Mouse (Mus musculus) heart, embryonic 10.5 days (tissue): ENCODE results near the gene Gsg1. TPM values are rescaled to one million over a fixed set of nuclear protein-coding genes. Genes with fewer than 3 reads are reported as not detected.

Experiments
- DNase-seq: peaks from one replicate; pipeline ENCODE4 v3.0.0-alpha.2; 2017; ENCODE audit warnings: low spot score
- H3K27ac ChIP-seq: fragments of 300-500 bp; sonication (generic); 2 replicates; pipeline ENCODE4 v1.5.1; 2016; ENCODE audit warnings: mild to moderate bottlenecking
- H3K27me3 ChIP-seq: fragments of 300-500 bp; sonication (generic); 2 replicates; pipeline ENCODE4 v1.6.1; 2016; ENCODE audit warnings: mild to moderate bottlenecking; ENCODE audit not compliant: poor library complexity, insufficient read depth, severe bottlenecking
- H3K36me3 ChIP-seq: fragments of 300-500 bp; sonication (generic); 2 replicates; pipeline ENCODE4 v1.6.1; 2016; ENCODE audit warnings: mild to moderate bottlenecking, moderate library complexity
- H3K4me1 ChIP-seq: fragments of 300-500 bp; sonication (generic); 2 replicates; pipeline ENCODE4 v1.6.1; 2016; ENCODE audit warnings: mild to moderate bottlenecking
- H3K4me3 ChIP-seq: fragments of 300-500 bp; sonication (generic); 2 replicates; pipeline ENCODE4 v1.5.1; 2016; ENCODE audit warnings: mild to moderate bottlenecking, moderate library complexity
- H3K9me3 ChIP-seq: fragments of 300-500 bp; sonication (generic); 2 replicates; pipeline ENCODE4 v1.6.1; 2016; ENCODE audit warnings: mild to moderate bottlenecking, moderate library complexity
- WGBS: fragments of 180-500 bp; shearing (Covaris S2); methylation state at CpG from one replicate; pipeline ENCODE4 v1.1.7; 2016; 5-methylcytosine and 5-hydroxymethylcytosine counted together
- polyA plus RNA-seq: library from polyadenylated mRNA; unstranded; fragments of >200 nt; fragmentation: Nextera tagmentation; extraction: Ambion mirVana; gene quantifications from 2 replicates; pipeline ENCODE4 v1.2.1, GENCODE M21; 2016

Gene Gsg1
- polyA plus RNA-seq, 1 experiment from 2014 or later = 3.9 TPM

DNA sequence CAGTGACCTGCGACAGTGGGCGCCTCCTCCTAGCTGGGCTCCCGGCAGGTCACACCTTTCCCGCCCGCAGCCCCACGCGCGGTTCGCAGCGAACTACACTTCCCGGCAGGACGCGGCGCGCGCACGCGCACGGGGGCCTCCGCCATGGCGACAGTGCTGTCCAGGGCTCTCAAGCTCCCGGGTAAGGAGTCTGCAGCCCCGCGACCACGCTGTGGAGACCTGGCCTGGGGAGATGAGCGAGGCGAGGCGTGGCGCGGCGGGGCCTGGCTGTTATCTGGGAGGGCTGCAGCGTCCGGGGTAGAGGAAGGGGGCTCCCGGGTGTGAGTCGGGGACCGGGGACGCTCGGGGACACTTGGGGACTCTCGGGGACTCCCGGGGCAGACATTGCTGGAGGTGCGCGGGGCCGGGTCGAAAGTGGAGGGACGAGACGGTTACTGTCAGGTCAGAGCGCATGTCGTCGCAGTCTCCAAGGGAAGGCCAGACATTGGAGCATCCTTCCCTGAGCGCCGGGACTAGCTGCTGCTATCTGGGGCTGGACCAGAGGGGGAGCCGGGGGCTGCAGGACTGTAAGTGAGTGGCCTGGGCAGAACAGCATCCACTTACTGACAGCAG, 56.1 kb downstream of the Gsg1 start, which contains the start of the genes Fam234b and Hebp1:
Gene Fam234b (plus strand): TSS at position 57 of the 612 bp plus-strand sequence.
Gene Hebp1 (minus strand): TSS at position 102 of the 612 bp plus-strand sequence.
- DNase-seq = peak; percentile 92
- peak within 1 kb of the TSS; percentile 94 for H3K27ac ChIP-seq
- H3K4me1 ChIP-seq = peaks cover 20% of the 10 kb centered on the region
- H3K4me3 ChIP-seq = peak within 1 kb of the TSS; percentile 97
- no peaks in the 10 kb centered on the region for H3K9me3 ChIP-seq
- H3K36me3 ChIP-seq = no peaks in the 10 kb centered on the region
- WGBS = under 1% methylated on average over 52 of the region's 52 CpGs
- peaks cover 14% of the 10 kb centered on the region; the same call in 1 of the 2 replicates for H3K27me3 ChIP-seq

DNA sequence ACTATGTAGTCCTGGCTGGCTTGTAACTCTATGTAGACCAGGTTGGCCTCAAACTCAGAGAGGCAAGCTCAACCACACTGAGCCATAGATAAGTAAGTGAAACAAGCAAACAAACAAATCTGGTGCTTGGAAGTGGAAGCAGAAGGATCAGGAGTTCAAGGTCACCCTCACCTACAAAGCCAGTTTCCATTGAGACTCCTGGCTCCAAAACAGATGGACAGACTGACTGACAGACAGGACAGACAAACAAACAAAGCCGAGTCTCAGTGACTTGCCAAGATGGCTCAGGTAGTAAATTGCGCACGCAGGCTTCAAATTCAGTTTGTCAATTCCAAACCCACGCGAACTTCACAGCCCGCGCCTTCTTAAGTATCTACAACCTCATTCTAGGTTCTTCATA, 56.7 kb downstream of the Gsg1 start:
- Histone ChIP-seq H3K27me3 (peaks cover 14% of the 10 kb centered on the region; the same call in 1 of the 2 replicates), H3K36me3 (no peaks in the 10 kb centered on the region), H3K4me3 (peak overlapping the region; percentile 97), H3K9me3 (no peaks in the 10 kb centered on the region), H3K4me1 (peaks cover 20% of the 10 kb centered on the region), H3K27ac (peak overlapping the region; percentile 94)
- 24% methylated on average over 7 of the region's 7 CpGs for WGBS
- no peak for DNase-seq

DNA sequence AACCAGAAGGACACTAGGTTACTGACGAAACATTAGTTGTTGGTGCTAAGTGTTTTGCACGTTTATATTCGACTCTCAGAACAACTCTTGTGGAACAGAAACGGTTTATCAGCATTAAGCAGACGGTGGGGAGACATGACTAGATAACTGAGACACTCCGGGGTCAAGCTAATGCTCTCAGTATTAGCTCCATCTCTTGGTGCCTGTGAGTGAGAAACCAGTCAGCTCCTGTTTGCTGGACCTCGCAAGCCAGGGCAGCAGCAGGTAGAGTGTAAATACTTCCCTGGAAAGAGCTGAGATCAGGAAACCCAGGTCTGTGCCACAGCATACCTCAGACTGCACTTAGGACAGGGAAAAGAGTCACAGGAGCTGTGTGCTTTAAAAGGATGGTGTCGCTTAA, 57.4 kb downstream of the Gsg1 start:
- H3K27ac ChIP-seq = peak overlapping the region; percentile 94; the same call in 1 of the 2 replicates
- no peak for DNase-seq
- WGBS = 38% methylated on average over 8 of the region's 8 CpGs
- H3K36me3 ChIP-seq = no peaks in the 10 kb centered on the region
- peak overlapping the region; percentile 97; the same call in 1 of the 2 replicates for H3K4me3 ChIP-seq
- peaks cover 15% of the 10 kb centered on the region; the same call in 1 of the 2 replicates for H3K27me3 ChIP-seq
- peaks cover 20% of the 10 kb centered on the region for H3K4me1 ChIP-seq
- H3K9me3 ChIP-seq = no peaks in the 10 kb centered on the region

DNA sequence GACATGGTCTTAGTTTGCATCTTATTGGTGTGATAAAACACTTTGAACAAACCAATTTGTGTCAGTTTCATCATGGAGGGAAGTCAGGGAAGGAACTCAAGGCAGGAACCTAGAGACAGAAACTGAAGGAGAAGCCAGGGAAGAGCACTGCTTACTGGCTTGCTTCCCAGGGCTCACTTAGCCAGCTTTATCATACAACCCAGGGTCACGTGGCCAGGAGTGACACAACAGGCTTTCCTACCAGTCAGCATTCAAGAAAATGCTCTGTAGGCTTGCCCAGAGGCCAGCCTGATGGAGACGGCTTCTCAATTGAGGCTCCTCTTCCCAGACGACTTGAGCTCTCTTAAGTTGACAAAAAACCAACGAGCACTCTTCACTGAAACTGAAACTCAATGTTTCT, 59.2 kb downstream of the Gsg1 start:
- DNase-seq = no peak
- H3K36me3 ChIP-seq = no peaks in the 10 kb centered on the region
- no peaks in the 10 kb centered on the region for H3K9me3 ChIP-seq
- 66% methylated on average over 4 of the region's 4 CpGs for WGBS
- H3K27ac ChIP-seq = no peak overlapping the region
- H3K27me3 ChIP-seq = peaks cover 15% of the 10 kb centered on the region; the same call in 1 of the 2 replicates
- H3K4me3 ChIP-seq = no peak overlapping the region
- peaks cover 20% of the 10 kb centered on the region for H3K4me1 ChIP-seq

DNA sequence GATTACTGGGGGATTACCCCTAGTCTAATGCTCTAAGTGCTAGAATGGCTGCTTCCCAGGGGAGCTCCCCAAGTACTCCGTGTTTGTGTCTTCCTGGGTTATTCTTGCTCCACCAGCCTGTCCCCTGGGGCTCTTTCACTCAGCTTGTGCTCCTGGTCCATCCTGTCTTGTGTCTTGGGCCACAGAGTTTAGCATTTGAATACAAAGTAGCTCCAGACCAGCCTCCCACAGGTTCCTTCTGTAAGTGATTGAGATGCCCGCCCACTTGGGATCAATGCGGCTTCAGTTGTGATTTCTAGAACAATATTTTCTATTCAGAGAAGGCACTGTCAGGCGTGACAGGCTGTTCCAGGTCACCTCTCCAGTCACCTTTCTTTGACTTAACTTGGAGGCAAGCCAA, 60.4 kb downstream of the Gsg1 start:
- H3K4me1 ChIP-seq = peaks cover 20% of the 10 kb centered on the region
- H3K27ac ChIP-seq = no peak overlapping the region
- H3K4me3 ChIP-seq = no peak overlapping the region
- H3K36me3 ChIP-seq = no peaks in the 10 kb centered on the region
- DNase-seq = no peak
- H3K27me3 ChIP-seq = peaks cover 8% of the 10 kb centered on the region; the same call in 1 of the 2 replicates
- 59% methylated on average over 4 of the region's 4 CpGs for WGBS
- no peaks in the 10 kb centered on the region for H3K9me3 ChIP-seq

DNA sequence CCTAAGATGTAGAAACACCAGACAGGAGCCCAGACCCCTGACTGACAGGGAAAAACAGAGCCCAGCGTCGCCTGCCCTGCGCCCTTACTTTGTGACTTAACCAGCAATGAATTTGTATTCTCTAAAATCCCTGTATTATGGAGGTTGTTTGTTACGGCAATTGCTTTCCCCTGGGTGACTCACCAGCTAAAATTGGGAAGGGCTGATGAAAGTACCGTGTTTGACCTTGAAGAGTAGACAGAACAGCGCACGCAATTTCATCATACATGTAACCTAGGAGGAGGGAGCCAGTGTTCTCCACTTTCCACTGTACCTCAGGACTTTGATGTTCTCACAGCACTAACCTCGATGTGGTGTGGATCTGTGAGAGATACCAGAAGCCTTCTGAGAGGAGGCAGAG, 61.2 kb downstream of the Gsg1 start:
- DNase-seq = no peak
- peaks cover 14% of the 10 kb centered on the region for H3K4me1 ChIP-seq
- no peak overlapping the region for H3K27ac ChIP-seq
- H3K27me3 ChIP-seq = peaks cover 8% of the 10 kb centered on the region; the same call in 1 of the 2 replicates
- no peak overlapping the region for H3K4me3 ChIP-seq
- WGBS = 71% methylated on average over 8 of the region's 8 CpGs
- H3K36me3 ChIP-seq = no peaks in the 10 kb centered on the region
- H3K9me3 ChIP-seq = no peaks in the 10 kb centered on the region

DNA sequence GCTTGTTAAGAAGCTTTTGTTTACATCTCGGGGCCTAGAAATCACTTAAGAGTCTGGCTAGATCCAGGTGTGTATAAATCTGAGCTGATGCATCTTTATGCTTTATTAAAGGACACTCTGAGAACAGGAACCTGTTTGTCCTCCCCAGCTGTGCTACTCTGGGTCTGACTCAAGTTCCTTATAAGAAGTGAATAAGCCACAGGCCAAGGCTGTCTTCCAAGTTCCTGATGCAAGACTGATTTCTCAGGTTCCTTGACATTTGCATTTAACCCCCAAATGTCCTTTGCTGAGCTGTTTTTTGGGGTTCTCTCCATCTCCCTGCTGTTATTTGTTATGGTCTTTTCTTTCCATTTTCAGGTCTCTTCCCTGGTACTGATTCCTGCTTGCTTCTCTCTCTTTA, 62.2 kb downstream of the Gsg1 start:
- no peak for DNase-seq
- H3K4me1 ChIP-seq = peaks cover 12% of the 10 kb centered on the region
- no peaks in the 10 kb centered on the region for H3K36me3 ChIP-seq
- WGBS = 83% methylated on average over 1 of the region's 1 CpGs
- no peaks in the 10 kb centered on the region for H3K9me3 ChIP-seq
- peaks cover 8% of the 10 kb centered on the region; the same call in 1 of the 2 replicates for H3K27me3 ChIP-seq
- H3K4me3 ChIP-seq = no peak overlapping the region
- H3K27ac ChIP-seq = no peak overlapping the region

DNA sequence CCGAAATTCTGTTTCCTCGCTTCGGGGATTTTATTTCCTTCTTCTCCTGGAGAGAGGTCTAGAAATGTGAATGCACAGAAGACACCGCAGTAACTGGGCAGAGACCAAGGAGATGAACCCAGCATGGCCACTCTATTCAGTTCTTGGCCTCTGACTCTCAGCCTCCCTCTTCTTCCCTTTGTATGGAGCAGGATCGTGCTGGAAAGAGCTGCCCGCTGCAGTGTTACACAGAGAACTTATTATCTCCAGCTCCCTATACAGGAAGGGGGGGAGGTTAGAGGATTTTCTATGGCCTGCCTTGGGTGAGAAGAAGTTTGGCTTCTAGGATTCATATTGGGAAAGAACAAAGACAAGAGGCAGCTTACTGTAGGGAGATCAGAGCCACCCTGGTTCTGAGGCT, 64.0 kb downstream of the Gsg1 start:
- 72% methylated on average over 6 of the region's 6 CpGs for WGBS
- Histone ChIP-seq H3K9me3 (no peaks in the 10 kb centered on the region), H3K27me3 (peaks cover 3% of the 10 kb centered on the region; the same call in 1 of the 2 replicates), H3K36me3 (no peaks in the 10 kb centered on the region), H3K4me3 (no peak overlapping the region), H3K27ac (0 out of 2 replicates have a peak overlapping the region, but pooled peaks have one; percentile 6), H3K4me1 (peaks cover 14% of the 10 kb centered on the region)
- no peak for DNase-seq

DNA sequence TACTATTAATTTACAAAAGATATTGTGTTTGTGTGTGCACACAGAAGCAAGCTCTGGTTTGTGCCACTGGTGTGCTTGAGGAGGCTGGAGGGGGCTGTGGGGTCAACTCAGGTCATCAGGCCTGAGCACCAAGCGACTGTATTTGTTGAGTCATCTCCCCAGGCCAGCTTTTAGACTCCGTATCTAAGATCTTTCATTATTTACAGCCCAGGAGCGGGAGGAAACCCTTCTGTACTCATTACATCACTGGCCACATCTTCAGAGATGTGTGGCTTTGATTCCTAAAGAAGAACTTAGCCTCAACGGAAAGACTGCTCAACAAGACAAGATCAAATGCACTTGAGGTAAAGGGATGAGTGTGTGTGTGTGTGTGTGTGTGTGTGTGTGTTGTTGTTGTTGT, 65.5 kb downstream of the Gsg1 start:
- DNase-seq = no peak
- Histone ChIP-seq H3K27ac (no peak overlapping the region), H3K4me3 (no peak overlapping the region), H3K27me3 (0 out of 2 replicates have a peak, but pooled peaks cover 3% of the 10 kb centered on the region), H3K36me3 (no peaks in the 10 kb centered on the region), H3K4me1 (peaks cover 13% of the 10 kb centered on the region), H3K9me3 (no peaks in the 10 kb centered on the region)
- 50% methylated on average over 4 of the region's 4 CpGs for WGBS

Other genes with a start within 250 kb of the Gsg1 start
- 75.6 and 99.1 TPM in 2 replicates for gene Ddx47, start 242.7 kb downstream of the Gsg1 start, polyA plus RNA-seq
- gene Gprc5a, start 188.7 kb downstream of the Gsg1 start, polyA plus RNA-seq = 2.6 and 3.2 TPM in 2 replicates
- gene Gprc5d, start 136.1 kb downstream of the Gsg1 start, polyA plus RNA-seq = not detected in 2 replicates
- 9.8 and 11.6 TPM in 2 replicates for gene Fam234b, start 56.4 kb downstream of the Gsg1 start, polyA plus RNA-seq
- 20.7 and 21.2 TPM in 2 replicates for gene Hebp1, start 56.3 kb downstream of the Gsg1 start, polyA plus RNA-seq
- 0.16 TPM in 1 of 2 replicates, not detected in the other for gene Pbp2, start 56.1 kb upstream of the Gsg1 start, polyA plus RNA-seq
- 5.1 and 10.5 TPM in 2 replicates for gene Emp1, start 108.2 kb upstream of the Gsg1 start, polyA plus RNA-seq